Mouse (Mus musculus) heart, adult 11 months (tissue): Measurements from ENCODE around the gene Slc9b1.

ENCODE experiments used
- DNase-seq: peaks from one replicate; pipeline ENCODE4 v3.0.0; 2022

Slc9b1 gene

GRCm38 (mm10) chr3:135395085-135395484 is 47.3 kb downstream of the Slc9b1 start:
- DNase-seq = peak; percentile 83

GRCm38 (mm10) chr3:135396081-135396480 is 48.3 kb downstream of the Slc9b1 start:
- peak; percentile 87 for DNase-seq

DNA sequence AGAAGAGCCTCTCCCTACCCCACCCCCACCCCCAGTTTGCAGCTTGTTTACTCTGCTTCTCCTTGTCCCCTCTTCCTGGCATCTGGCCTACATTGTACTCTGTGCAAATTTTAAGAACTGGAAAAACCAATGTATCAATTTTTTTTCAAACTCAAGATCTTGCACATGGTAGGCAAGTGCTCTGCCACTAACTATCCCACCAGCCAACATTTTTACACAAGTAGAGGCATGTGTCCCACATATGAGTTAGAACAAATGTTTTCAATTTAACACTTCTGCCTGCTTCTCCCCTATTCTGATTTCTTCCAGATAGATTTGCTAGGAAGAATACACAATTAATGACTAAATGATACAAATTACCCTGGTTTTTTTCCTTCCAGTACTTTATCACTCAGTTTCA is 49.3 kb downstream of the Slc9b1 start:
- peak; percentile 16 for DNase-seq

DNA sequence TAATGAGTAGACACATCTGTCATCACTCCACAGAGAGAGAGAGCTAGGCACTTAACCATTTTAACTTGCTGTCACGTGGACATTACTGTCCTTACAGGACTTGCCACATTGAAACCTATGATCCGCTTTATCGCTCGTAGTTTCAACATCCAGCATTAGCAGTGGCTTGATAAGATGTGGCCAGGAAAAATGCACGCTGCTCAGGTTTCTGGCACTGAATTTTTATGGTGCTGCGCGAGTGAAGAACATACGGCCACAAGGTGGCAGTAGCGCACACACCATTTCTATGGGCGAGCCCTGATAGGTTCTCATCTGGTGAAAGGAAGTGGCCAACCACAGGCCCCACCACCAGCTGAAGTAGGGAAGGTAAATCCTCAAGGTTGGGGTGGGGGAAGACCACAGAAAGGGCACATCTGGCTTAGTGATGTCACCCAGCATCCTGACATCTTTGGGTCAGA is 54.4 kb downstream of the Slc9b1 start:
- peak; percentile 97 for DNase-seq

DNA sequence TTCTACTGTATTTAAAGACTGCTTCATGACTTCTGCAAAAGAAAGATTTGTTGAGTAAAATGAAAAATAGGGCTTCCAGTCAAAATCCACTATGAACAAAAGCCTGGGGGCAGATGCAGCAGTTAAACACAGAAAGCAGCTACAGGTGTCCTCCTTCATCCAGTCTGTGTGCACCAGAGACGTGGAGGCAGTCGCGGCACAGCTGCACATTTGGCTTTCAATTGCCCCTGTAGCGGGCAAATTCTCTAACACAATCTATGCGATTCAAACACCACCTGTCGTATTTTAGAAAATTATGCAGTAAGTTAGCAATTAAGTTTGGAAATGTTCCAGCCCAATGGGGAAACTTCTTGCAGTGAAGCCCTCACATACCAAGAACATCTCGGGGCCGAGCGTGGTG is 55.4 kb downstream of the Slc9b1 start:
- DNase-seq = peak; percentile 55

GRCm38 (mm10) chr3:135403856-135404255 is 56.0 kb downstream of the Slc9b1 start:
- DNase-seq = peak; percentile 19

GRCm38 (mm10) chr3:135404599-135404998 is 56.8 kb downstream of the Slc9b1 start:
- DNase-seq = peak; percentile 55

- DNase-seq = peak; percentile 67
Observed at GRCm38 (mm10) chr3:135407351-135407750, 59.5 kb downstream of the Slc9b1 start.

- no peak for DNase-seq
Observed at GRCm38 (mm10) chr3:135409219-135409618, 61.4 kb downstream of the Slc9b1 start.

- DNase-seq = peak; percentile 86
Observed at GRCm38 (mm10) chr3:135411056-135411455, 63.2 kb downstream of the Slc9b1 start.

DNA sequence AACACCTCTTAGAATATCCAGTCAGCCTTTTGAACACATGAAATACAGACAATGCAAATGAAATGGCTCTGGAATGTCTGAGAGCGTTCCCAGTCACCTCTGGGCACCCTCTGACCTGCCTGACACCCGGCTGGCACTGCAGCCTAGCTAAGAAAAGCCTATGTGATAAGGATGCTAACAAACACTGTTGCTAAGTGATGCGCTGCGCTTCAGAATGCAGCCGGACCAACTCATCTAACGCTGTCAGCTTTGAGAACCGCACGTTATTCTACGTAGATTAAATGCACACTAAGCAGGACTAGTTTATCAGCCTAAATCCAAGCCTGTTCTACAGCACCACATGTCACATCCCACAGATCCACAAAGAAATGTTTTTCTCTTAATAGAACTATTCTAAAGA is 64.0 kb downstream of the Slc9b1 start:
- peak; percentile 94 for DNase-seq

DNA sequence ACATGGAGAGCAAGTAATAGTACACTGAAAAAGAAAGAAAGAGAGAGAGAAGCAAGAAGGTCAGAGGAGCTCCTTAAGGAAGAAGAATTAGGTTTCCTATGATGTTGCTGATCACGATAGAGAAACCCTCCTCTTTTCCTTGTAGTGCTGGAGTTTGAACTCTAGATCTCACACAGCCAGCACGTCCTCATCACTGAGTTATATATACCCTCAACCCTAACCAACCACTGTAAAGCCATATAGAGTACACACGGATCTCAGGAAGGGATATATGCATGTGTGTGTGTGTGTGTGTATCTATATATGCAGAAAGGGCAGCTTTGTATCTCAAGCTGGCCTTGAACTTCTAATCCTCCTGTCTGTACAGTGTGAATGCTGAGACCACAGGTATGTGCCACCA is 69.4 kb downstream of the Slc9b1 start:
- DNase-seq = no peak

GRCm38 (mm10) chr3:135417799-135418198 is 70.0 kb downstream of the Slc9b1 start:
- peak; percentile 72 for DNase-seq

DNA sequence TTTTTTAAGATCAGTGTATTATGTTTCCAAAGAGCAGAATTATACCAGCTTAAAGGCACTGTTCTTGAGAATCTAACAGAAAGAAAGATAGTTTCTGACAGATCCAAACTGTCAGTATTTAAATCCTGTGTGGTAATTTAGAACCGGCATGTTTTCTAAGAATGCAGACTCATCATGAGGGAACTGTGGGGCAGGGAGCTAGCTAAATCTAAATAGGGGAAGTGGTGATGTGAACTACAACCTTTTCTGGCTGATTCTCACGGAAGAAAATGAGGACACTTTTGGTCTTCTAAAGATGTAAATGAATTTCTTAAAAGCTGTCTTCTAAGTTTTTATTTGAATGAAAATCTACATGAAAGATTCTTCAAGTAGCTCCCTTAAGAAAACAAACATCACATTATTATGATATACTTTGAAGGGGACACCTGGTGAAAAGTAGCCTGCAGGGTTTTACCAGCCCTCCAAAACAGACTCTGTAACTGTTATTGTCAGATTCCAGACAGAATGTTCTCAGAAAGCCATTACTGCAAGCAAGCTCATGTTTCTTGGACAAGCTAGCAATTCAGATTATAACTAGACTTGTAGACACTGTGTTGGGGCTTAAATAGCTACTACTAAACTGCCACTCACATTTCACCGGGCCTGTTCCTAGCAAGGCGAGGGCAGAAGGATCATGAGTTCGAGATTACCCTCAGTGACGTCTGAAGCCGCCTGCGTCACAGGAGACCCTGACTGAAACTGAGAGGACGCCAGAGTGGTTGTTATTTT is 72.9 kb downstream of the Slc9b1 start:
- no peak for DNase-seq

DNA sequence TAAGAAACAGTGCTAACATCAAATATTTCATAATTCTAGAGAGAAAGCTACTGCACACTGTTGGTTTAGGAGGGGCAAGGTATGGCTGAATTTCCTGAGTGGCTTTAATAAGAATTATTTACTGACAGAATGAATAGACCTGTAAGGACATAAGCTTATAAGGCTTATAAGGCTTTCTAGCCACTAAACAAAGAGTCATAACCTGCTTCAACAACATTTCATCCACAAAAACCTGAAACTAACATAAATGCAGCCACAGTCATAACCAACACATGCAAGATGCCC is 73.4 kb downstream of the Slc9b1 start:
- DNase-seq = no peak

- DNase-seq = no peak
Observed at GRCm38 (mm10) chr3:135422232-135422855, 74.5 kb downstream of the Slc9b1 start.

DNA sequence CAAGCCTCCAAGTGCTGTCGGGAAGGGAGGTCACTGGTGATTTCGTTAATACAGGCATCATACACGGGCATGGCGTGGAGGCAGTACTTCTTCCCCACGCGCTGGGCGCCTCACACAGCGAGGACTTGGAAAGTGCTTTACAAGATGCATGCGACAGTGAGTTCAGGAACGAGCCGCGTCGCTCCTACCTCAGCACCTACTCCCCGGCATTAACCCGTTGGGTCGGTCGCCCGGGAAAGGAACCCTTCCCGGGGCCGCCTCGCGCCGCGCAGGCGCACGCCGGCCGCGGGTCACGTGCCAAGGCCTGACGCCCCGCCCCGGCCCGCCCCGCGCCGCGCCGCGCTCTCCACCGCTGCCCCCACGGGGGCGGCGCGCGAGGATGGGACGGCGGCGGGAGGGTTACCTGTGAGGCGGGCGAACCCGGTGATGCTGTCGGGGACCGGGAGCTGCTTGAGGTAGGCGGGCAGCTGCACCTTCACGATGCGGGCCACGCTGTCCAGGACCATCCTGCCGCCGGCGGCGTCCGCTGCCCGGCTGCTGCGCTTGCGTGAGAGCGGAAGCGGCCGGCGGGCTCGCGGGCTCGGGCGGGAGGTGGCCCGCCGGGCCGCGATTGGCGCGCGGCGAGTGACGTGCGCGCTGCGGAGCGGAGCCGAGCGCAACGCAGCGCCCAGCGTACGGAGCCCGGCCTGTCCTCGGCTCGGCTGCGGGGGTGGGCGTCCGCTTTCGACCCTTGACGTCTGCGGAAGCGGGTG is 75.2 kb downstream of the Slc9b1 start:
- DNase-seq = peak; percentile 99

DNA sequence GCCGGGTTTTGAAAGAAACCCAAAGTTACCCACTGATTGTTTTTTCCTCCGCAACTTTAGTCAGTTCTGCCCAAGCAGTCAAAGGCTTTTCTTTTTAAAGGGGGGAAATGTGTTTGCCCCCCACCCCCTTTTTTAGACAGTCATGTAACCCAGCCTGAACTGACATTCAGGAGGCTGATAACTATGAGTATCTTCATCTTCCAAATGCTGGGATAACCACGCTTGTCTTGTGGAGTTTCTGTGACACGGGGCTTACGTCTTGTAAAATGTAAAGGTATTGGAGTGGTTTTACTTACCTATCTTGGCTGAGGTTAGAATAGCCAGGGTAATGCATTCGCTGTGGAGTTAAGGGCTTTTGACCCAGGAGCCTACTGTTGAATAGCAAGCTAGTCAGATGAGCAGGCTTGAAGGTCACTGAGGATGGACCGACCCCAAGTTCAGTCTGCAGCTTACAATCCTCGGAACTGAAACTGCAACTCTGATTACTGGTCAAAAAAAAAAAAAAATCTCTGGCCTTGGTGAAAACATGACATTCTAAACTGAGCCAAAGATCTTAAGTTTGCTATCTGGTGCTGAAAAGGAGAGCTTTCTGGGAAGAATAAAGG is 75.9 kb downstream of the Slc9b1 start, which contains the start of gene Cisd2:
Cisd2 (minus strand) TSS at position 318 of the 605 bp plus-strand sequence.
- DNase-seq = no peak

DNA sequence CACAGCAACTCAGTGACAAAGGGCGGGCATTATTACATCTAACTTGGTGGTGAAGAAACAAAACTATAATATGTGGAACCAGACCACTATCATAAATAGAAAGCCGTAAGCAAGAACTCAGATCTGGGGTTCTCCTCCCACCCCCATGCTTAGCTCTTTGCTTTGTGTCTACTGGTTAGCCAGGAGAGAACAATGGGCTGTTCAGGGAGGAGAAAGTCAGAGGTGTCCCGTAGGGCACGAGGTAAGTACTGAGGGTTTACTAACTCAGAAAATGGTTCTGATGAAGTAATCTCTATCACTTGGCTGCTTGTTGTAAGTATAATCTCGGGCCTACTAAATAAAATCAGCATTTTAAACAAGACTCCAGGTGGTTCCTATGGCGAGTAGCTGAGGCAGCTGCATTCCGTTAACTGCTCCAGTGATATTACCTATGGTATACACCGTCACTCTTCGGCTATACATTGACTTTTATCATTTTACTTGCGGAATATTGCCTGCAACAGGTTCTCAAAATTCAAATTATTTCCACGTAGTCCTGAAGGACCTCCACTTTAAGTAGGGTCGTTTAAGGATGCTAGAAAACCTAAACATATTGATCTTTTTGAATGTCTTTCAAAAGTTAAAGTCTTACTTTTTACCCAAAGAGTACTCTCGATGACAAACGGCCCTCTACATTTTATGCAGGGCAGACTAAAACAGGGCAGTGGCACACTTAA is 89.2 kb downstream of the Slc9b1 start:
- DNase-seq = no peak

GRCm38 (mm10) chr3:135437758-135438495 is 90.1 kb downstream of the Slc9b1 start, which contains the start of gene Ube2d3:
Gene Ube2d3, plus strand, starts transcription at chr3:135438149.
- DNase-seq = peak; percentile 100

GRCm38 (mm10) chr3:135438531-135438912 is 90.7 kb downstream of the Slc9b1 start:
- DNase-seq = peak; percentile 99
